Mouse (Mus musculus) stomach, postnatal 0 days (tissue): ENCODE data around the gene Dab1. TPM values are rescaled to one million over a fixed set of nuclear protein-coding genes. Genes with fewer than 3 reads are reported as not detected.

Experiments used
- ATAC-seq: fragments of 200-750 bp; cut with Nextera tagmentation; 2 replicates; pipeline ENCODE4 v1.8.0; 2017; ENCODE audit not compliant: low FRiP score, low TSS enrichment
- DNase-seq: peaks from one replicate; pipeline ENCODE4 v3.0.0-alpha.2; 2016; ENCODE audit warnings: low spot score
- H3K27ac ChIP-seq: fragments of 300-500 bp; sonication (generic); replicated peaks from 2 replicates; pipeline ENCODE4 v1.5.1; 2014; ENCODE audit warnings: mild to moderate bottlenecking, control low read depth
- H3K27me3 ChIP-seq: fragments of 300-500 bp; sonication (generic); 2 replicates; pipeline ENCODE4 v1.6.1; 2014; ENCODE audit warnings: low read length; ENCODE audit not compliant: control insufficient read depth, insufficient read depth
- H3K36me3 ChIP-seq: fragments of 300-500 bp; sonication (generic); 2 replicates; pipeline ENCODE4 v1.6.1; 2014; ENCODE audit warnings: low read length, mixed read lengths; ENCODE audit not compliant: control insufficient read depth, insufficient read depth
- H3K4me1 ChIP-seq: fragments of 300-500 bp; sonication (generic); replicated peaks from 2 replicates; pipeline ENCODE4 v1.6.1; 2014; ENCODE audit warnings: antibody characterized with exemption; ENCODE audit not compliant: control insufficient read depth, insufficient read depth
- H3K4me2 ChIP-seq: fragments of 300-500 bp; sonication (generic); replicated peaks from 2 replicates; pipeline ENCODE4 v1.6.1; 2014; ENCODE audit warnings: low read depth, mild to moderate bottlenecking, control low read depth, moderate library complexity
- H3K4me3 ChIP-seq: fragments of 300-500 bp; sonication (generic); 2 replicates; pipeline ENCODE4 v1.5.1; 2014; ENCODE audit warnings: low read depth, low read length, control low read depth
- H3K9ac ChIP-seq: fragments of 300-500 bp; sonication (generic); 2 replicates; pipeline ENCODE4 v1.6.1; 2014; ENCODE audit warnings: mild to moderate bottlenecking, low read length, control low read depth, mixed read lengths
- H3K9me3 ChIP-seq: fragments of 300-500 bp; sonication (generic); 2 replicates; pipeline ENCODE4 v1.6.1; 2016; ENCODE audit warnings: low read length; ENCODE audit not compliant: control insufficient read depth
- CTCF ChIP-seq: IDR thresholded peaks from 2 replicates; pipeline ENCODE4 v1.5.1; 2016; ENCODE audit warnings: antibody characterized with exemption, low read depth, mild to moderate bottlenecking, moderate library complexity
- EP300 ChIP-seq: optimal IDR thresholded peaks from 2 replicates; pipeline ENCODE3; 2016; ENCODE audit warnings: antibody characterized with exemption
- WGBS: fragments of 180-500 bp; shearing (Covaris S2); extraction: QIAGEN DNeasy Blood & Tissue Kit; methylation state at CpG from one replicate; pipeline ENCODE4 v1.1.7; 2014; 5-methylcytosine and 5-hydroxymethylcytosine counted together
- polyA plus RNA-seq: library from polyadenylated mRNA; unstranded; fragments of >200 nt; fragmentation: Nextera tagmentation; extraction: Ambion mirVana; gene quantifications from 2 replicates; pipeline ENCODE4 v1.2.1, GENCODE M21; 2015

Gene Dab1
- polyA plus RNA-seq, 1 experiment from 2014 or later: 7.4 TPM

- TF ChIP-seq EP300 (no peak), CTCF (peak; percentile 45)
- DNase-seq (no peak), ATAC-seq (no peak)
- no peak overlapping the region for H3K4me2 ChIP-seq
- H3K4me1 ChIP-seq: no peaks in the 10 kb centered on the region
- no peaks in the 10 kb centered on the region for H3K36me3 ChIP-seq
- no peak overlapping the region for H3K27ac ChIP-seq
- H3K27me3 ChIP-seq: no peaks in the 10 kb centered on the region
- no peaks in the 10 kb centered on the region for H3K9me3 ChIP-seq
- WGBS: 87% methylated on average over 5 of the region's 5 CpGs
- H3K9ac ChIP-seq: no peak overlapping the region
- H3K4me3 ChIP-seq: no peak overlapping the region
These were observed 776.9 kb downstream of the Dab1 start for GRCm38 (mm10) chr4:104396095-104396494.

- Histone ChIP-seq H3K9ac (no peak overlapping the region), H3K36me3 (no peaks in the 10 kb centered on the region), H3K4me1 (no peaks in the 10 kb centered on the region), H3K27me3 (no peaks in the 10 kb centered on the region), H3K4me2 (no peak overlapping the region), H3K9me3 (no peaks in the 10 kb centered on the region), H3K27ac (no peak overlapping the region), H3K4me3 (no peak overlapping the region)
- DNase-seq: no peak
- no peak for TF ChIP-seq CTCF
- no peak for TF ChIP-seq EP300
- 55% methylated on average over 9 of the region's 9 CpGs for WGBS
- no peak for ATAC-seq
These were observed 780.1 kb downstream of the Dab1 start for GRCm38 (mm10) chr4:104399106-104399730.

- WGBS: 86% methylated on average over 5 of the region's 5 CpGs
- H3K36me3 ChIP-seq: no peaks in the 10 kb centered on the region
- no peak overlapping the region for H3K9ac ChIP-seq
- H3K9me3 ChIP-seq: no peaks in the 10 kb centered on the region
- H3K27me3 ChIP-seq: no peaks in the 10 kb centered on the region
- H3K4me1 ChIP-seq: no peaks in the 10 kb centered on the region
- TF ChIP-seq EP300 (no peak), CTCF (no peak)
- DNase-seq (no peak), ATAC-seq (no peak)
- H3K4me3 ChIP-seq: no peak overlapping the region
- H3K27ac ChIP-seq: no peak overlapping the region
- H3K4me2 ChIP-seq: no peak overlapping the region
These were observed 784.9 kb downstream of the Dab1 start for GRCm38 (mm10) chr4:104404099-104404498.

GRCm38 (mm10) chr4:104410922-104411321 is 791.8 kb downstream of the Dab1 start:
- WGBS: 67% methylated on average over 6 of the region's 6 CpGs
- TF ChIP-seq CTCF (no peak), EP300 (no peak)
- H3K4me1 ChIP-seq: no peaks in the 10 kb centered on the region
- no peak overlapping the region for H3K9ac ChIP-seq
- no peak for ATAC-seq
- no peak overlapping the region for H3K27ac ChIP-seq
- no peak for DNase-seq
- H3K9me3 ChIP-seq: no peaks in the 10 kb centered on the region
- H3K4me3 ChIP-seq: no peak overlapping the region
- no peaks in the 10 kb centered on the region for H3K36me3 ChIP-seq
- no peaks in the 10 kb centered on the region for H3K27me3 ChIP-seq
- H3K4me2 ChIP-seq: no peak overlapping the region

GRCm38 (mm10) chr4:104415482-104415881 is 796.3 kb downstream of the Dab1 start:
- TF ChIP-seq CTCF: no peak
- no peak for TF ChIP-seq EP300
- WGBS: 67% methylated on average over 2 of the region's 2 CpGs
- ATAC-seq: no peak

GRCm38 (mm10) chr4:104418354-104418753 is 799.2 kb downstream of the Dab1 start:
- Histone ChIP-seq H3K4me3 (no peak overlapping the region), H3K9ac (no peak overlapping the region), H3K27ac (no peak overlapping the region), H3K36me3 (no peaks in the 10 kb centered on the region), H3K4me2 (no peak overlapping the region), H3K9me3 (no peaks in the 10 kb centered on the region), H3K4me1 (no peaks in the 10 kb centered on the region), H3K27me3 (no peaks in the 10 kb centered on the region)
- 93% methylated on average over 2 of the region's 2 CpGs for WGBS
- ATAC-seq: no peak
- no peak for TF ChIP-seq CTCF
- TF ChIP-seq EP300: no peak
- no peak for DNase-seq

More at GRCm38 (mm10) chr4:104415482-104415881, 796.3 kb downstream of the Dab1 start:
- Histone ChIP-seq H3K36me3 (no peaks in the 10 kb centered on the region), H3K4me3 (no peak overlapping the region), H3K4me2 (no peak overlapping the region), H3K9ac (no peak overlapping the region), H3K4me1 (no peaks in the 10 kb centered on the region), H3K9me3 (no peaks in the 10 kb centered on the region), H3K27me3 (no peaks in the 10 kb centered on the region), H3K27ac (no peak overlapping the region)
- no peak for DNase-seq
